Mouse (Mus musculus) CH12.LX (cell line): ENCODE measurements around the gene Adam1a.

Source experiments
- CTCF ChIP-seq, 2 experiments: IDR thresholded peaks in 1 of 2; conservative IDR thresholded peaks in 1 of 2; 2 replicates each; pipeline ENCODE4 v1.5.1; 2011 to 2012; ENCODE audit warnings: low read depth in 2 of 2, low read length in 2 of 2, improper control_type of control experiment in 1 of 2, inconsistent platforms in 1 of 2, mild to moderate bottlenecking in 1 of 2, moderate library complexity in 1 of 2
- ELF1 ChIP-seq: IDR thresholded peaks from 2 replicates; pipeline ENCODE4 v1.6.1; 2014; ENCODE audit warnings: low read depth, mild to moderate bottlenecking, inconsistent platforms, low read length, improper control_type of control experiment
- EP300 ChIP-seq: IDR thresholded peaks from 2 replicates; pipeline ENCODE4 v1.6.1; 2011; ENCODE audit warnings: low read length, improper control_type of control experiment

DNA sequence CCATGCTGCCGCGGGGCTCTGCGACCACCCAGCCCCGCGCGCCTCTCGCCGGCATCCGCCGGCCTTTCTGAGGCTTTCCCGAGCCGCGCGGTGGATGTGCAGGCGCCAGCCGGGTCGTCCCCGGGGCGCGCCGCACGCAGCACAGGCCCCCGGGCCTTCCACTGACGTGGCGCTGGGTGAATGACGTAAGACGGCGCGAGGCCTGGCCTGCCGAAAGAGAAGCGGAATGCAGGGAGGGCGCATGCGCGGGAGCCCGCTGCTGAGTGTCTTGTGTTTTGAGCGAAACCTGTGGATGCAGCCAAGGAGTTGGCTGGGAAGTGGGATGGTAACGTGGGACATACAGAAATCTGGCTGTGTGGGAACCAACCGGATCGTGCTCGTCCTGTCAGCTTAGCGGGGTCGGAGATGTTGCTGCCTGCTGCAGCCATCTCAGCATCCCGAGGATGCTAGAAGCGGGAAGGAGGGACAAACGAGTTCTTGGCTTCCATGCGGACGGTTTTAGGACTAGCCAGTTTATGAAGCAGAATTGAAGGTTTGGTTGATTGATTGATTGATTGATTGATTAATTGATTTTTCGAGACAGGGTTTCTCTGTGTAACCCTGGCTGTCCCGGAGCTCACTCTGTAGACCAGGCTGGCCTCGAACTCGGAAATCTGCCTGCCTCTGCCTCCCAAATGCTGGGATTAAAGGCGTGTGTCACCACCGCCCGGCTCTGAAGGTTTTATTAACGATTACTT is 679 bp upstream of the Adam1a start, which contains the start of gene Mapkapk5:
- TF ChIP-seq EP300 (no peak), CTCF (conservative IDR thresholded peaks at IDR 0.05 in 1 of 2, IDR thresholded peaks at IDR 0.05 in 1 of 2; ENCODE audit: low read depth in 2 of 2, low read length in 2 of 2) (no peak), ELF1 (peak; percentile 79)
